Mouse (Mus musculus): ENCODE measurements around the gene Ankrd9.

DNA sequence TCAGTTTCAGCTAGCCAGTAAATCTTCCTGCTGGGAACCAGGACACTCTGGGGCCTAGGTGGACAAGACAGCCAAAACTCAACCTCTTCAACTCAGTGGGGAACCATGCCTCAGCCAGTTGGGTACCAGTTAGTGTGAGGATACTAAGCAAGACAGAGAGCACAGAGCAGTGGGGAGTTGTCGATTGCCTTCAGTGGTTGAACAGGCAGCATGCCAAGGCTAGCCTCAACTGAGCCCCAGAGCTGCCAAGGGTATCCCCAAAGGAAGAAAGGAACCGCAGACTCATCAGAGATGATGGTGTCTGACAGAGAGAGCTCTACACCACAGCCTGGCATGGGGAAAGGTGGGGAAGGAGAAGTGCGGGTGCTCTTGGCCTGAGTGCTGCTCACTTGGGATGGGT, 38.0 kb downstream of the Ankrd9 start:
- TF ChIP-seq CTCF (conservative IDR thresholded peaks at IDR 0.05; ENCODE audit: insufficient read depth, insufficient read length, low read depth, low read length) (no peak), POLR2A (IDR thresholded peaks at IDR 0.05; ENCODE audit: low read depth, low read length) (no peak)

All from kidney, adult 2 months (tissue).